Mouse (Mus musculus) lung, adult 2 months (tissue): ENCODE data around the gene Ankrd6.

ENCODE experiments used
- CTCF ChIP-seq: fragments of 200-500 bp; IDR thresholded peaks from 2 replicates; pipeline ENCODE4 v1.5.1; 2011; ENCODE audit warnings: mild to moderate bottlenecking, low read length, control low read depth; ENCODE audit not compliant: insufficient read depth
- POLR2A ChIP-seq: fragments of 200-500 bp; IDR thresholded peaks from 2 replicates; pipeline ENCODE4 v1.6.1; 2011; ENCODE audit warnings: low read depth, mild to moderate bottlenecking, control low read depth, low read length, borderline replicate concordance; ENCODE audit errors: extremely low read depth

DNA sequence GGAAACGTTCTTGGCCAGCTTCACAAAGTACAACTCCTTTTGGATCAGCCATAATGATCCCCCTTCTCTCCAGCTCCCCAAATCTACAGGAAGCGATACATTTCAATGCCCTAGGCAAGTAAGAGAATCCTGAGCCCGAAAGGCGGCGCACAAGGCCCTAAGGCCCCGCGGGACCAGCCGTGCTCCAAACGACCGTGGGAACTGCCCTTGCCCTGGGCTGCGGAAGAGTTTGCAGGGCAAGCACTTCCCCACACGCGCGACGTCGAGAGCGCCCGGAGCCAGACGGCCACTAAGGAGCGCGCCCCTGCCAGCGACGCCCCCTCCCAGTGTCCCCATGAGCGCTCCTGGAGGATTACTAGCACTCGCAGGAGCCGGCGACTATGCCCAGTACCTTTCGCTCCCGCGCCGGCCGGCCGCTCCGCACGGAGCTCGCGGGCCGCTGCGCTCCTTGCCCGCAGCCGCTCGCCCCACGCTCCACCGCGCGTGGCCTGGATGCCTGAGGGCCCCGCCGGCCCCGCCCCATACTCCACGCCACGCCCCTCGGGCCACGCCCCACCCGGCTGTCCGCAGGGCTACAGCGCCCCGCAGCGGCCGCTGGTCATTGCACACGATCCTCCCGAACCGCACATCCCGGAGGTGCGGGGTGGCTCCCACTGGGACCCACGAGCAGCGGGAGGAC is at the start of gene Ankrd6:
- no peak for TF ChIP-seq CTCF
- TF ChIP-seq POLR2A = no peak
